Mouse (Mus musculus) limb, embryonic 14.5 days (tissue): ENCODE data around the gene Ryk. TPM values are rescaled to one million over a fixed set of nuclear protein-coding genes. Genes with fewer than 3 reads are reported as not detected.
"Not testable (repeated sequence)": the region's sequence is repeated elsewhere in the genome, so short reads cannot be mapped to it uniquely, and the experiment has no call there.

Experiments
- ATAC-seq: fragments of 200-750 bp; cut with Nextera tagmentation; 2 replicates; pipeline ENCODE4 v1.8.0; 2017; ENCODE audit warnings: low read depth, moderate number of reproducible peaks, moderate TSS enrichment; ENCODE audit not compliant: low FRiP score
- DNase-seq: peaks from one replicate; pipeline ENCODE4 v3.0.0-alpha.2; 2015; ENCODE audit warnings: low spot score
- H3K27ac ChIP-seq: fragments of 300-500 bp; sonication (generic); replicated peaks from 2 replicates; pipeline ENCODE4 v1.5.1; 2014; ENCODE audit warnings: low read depth, mild to moderate bottlenecking, low read length, moderate library complexity, mixed read lengths
- H3K27me3 ChIP-seq: fragments of 300-500 bp; sonication (generic); 2 replicates; pipeline ENCODE4 v1.6.1; 2014; ENCODE audit warnings: low read length, mixed read lengths; ENCODE audit not compliant: control insufficient read depth, insufficient read depth
- H3K36me3 ChIP-seq: fragments of 300-500 bp; sonication (generic); 2 replicates; pipeline ENCODE4 v1.6.1; 2014; ENCODE audit warnings: mild to moderate bottlenecking, low read length, moderate library complexity, mixed read lengths; ENCODE audit not compliant: control insufficient read depth, insufficient read depth
- H3K4me1 ChIP-seq: fragments of 300-500 bp; sonication (generic); 2 replicates; pipeline ENCODE4 v1.6.1; 2014; ENCODE audit warnings: antibody characterized with exemption, low read length, mixed read lengths; ENCODE audit not compliant: control insufficient read depth, insufficient read depth
- H3K4me2 ChIP-seq: fragments of 300-500 bp; sonication (generic); replicated peaks from 2 replicates; pipeline ENCODE4 v1.6.1; 2014; ENCODE audit warnings: low read depth, mild to moderate bottlenecking, low read length, moderate library complexity; ENCODE audit not compliant: severe bottlenecking
- H3K4me3 ChIP-seq: fragments of 300-500 bp; sonication (generic); replicated peaks from 2 replicates; pipeline ENCODE4 v1.5.1; 2014; ENCODE audit warnings: low read length
- H3K9ac ChIP-seq: fragments of 300-500 bp; sonication (generic); 2 replicates; pipeline ENCODE4 v1.6.1; 2014; ENCODE audit warnings: mild to moderate bottlenecking, low read depth, low read length, moderate library complexity; ENCODE audit not compliant: severe bottlenecking
- H3K9me3 ChIP-seq: fragments of 300-500 bp; sonication (generic); 2 replicates; pipeline ENCODE4 v1.6.1; 2016; ENCODE audit warnings: low read length; ENCODE audit not compliant: control insufficient read depth
- POLR2A ChIP-seq: fragments of 200-500 bp; IDR thresholded peaks from 2 replicates; pipeline ENCODE4 v1.8.0; 2012; ENCODE audit warnings: inconsistent platforms, mild to moderate bottlenecking, moderate library complexity, borderline replicate concordance; ENCODE audit not compliant: insufficient read depth, insufficient read length; ENCODE audit errors: extremely low read depth
- WGBS: fragments of 180-500 bp; shearing (Covaris S2); extraction: QIAGEN DNeasy Blood & Tissue Kit; methylation state at CpG from one replicate; pipeline ENCODE4 v1.1.7; 2014; 5-methylcytosine and 5-hydroxymethylcytosine counted together
- polyA plus RNA-seq, 2 experiments: library from polyadenylated mRNA; depleted of rRNA in 1 of 2; stranded (reverse) in 1 of 2; unstranded in 1 of 2; fragments of >200 nt; fragmentation: Nextera tagmentation in 1 of 2; extraction: Ambion mirVana in 1 of 2; gene quantifications; 2 replicates each; pipeline versions ENCODE4 v1.2.1 to v1.2.3; 2012 to 2014

Gene Ryk
- polyA plus RNA-seq, 2 experiments, result 37.5 to 79.8 TPM

DNA sequence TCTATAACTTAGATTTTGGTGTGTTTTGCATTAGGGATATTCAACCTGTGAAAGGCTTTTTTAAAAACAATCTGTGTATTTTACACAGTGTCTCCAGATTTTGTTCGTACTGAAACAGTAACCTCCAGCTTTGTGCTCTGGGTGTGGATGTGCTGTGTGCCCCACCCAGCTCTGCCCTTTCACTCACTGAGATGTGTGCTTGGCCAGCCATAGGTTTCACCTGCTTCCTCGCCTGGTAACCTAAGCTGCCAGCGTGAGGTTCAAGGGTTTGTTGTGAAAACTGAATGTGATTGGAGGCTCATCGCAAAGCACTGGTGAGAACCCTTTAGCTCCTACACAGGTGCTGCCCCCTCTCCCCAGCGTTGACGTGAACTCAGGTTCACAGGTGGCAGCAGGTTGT, 70.2 kb downstream of the Ryk start:
- H3K27me3 ChIP-seq, result no peaks in the 10 kb centered on the region
- ATAC-seq (no peak), DNase-seq (no peak)
- H3K36me3 ChIP-seq, result peaks cover 73% of the 10 kb centered on the region
- H3K4me2 ChIP-seq, result no peak overlapping the region
- no peaks in the 10 kb centered on the region for H3K9me3 ChIP-seq
- H3K4me1 ChIP-seq, result no peaks in the 10 kb centered on the region
- H3K4me3 ChIP-seq, result no peak overlapping the region
- H3K9ac ChIP-seq, result no peak overlapping the region
- H3K27ac ChIP-seq, result no peak overlapping the region
- 87% methylated on average over 6 of the region's 6 CpGs for WGBS
- no peak for TF ChIP-seq POLR2A

DNA sequence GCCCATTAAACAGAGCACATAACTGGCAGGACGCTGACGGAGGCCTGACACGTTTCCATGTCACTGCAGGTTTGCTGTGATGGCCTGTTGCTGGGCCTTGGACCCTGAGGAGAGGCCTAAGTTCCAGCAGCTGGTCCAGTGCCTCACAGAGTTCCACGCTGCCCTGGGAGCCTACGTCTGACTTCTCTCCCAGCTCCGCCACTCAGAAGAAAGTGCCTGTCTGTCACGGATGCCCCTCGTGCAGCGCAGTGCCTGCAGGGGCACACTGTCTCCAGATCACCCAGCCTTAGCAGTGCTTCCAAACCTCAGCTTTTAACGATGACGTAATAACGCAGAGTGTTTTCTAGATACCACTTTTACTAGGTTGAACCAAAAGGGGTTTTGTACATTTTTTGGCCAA, 72.1 kb downstream of the Ryk start:
- no peaks in the 10 kb centered on the region for H3K27me3 ChIP-seq
- no peak for TF ChIP-seq POLR2A
- H3K9me3 ChIP-seq, result no peaks in the 10 kb centered on the region
- no peak overlapping the region for H3K9ac ChIP-seq
- peaks cover 83% of the 10 kb centered on the region for H3K36me3 ChIP-seq
- no peak overlapping the region for H3K27ac ChIP-seq
- WGBS, result 83% methylated on average over 12 of the region's 12 CpGs
- no peaks in the 10 kb centered on the region for H3K4me1 ChIP-seq
- ATAC-seq (no peak), DNase-seq (no peak)
- no peak overlapping the region for H3K4me2 ChIP-seq
- H3K4me3 ChIP-seq, result no peak overlapping the region

DNA sequence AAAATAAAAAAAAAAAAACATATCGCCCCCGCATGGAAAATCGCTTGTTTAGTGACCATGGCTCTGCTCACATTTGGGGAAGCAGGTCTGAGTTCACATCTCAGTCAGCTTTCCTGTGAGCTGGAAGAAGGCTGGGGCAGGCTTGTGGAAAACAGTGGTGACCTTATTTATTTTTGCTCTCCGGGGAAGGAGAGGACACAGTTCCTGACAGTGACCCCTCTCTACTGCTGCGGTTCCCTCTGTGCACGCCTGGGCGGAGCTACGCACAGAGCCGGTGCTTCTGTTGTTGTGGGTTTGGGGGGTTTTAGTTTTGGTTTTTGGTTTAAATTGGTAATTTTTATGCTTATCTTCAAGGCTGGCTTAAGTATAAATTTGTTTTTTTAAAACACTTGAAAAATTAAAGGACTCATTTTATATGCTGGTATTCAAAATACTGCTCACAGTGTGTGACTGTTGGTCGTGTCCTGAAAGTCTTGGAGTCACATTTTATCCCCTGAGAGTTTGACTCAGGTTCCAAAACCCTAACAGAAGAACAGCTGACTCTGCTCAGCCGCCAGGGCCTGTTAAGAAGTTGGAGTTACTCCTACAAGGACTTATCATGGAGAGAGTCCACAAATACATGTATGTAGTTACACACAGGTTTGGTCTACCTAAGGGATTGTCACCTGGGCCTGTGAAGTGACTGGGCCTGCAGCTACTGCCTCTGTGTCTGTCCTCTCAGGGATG, 73.0 kb downstream of the Ryk start:
- Histone ChIP-seq H3K27ac (no peak overlapping the region), H3K27me3 (no peaks in the 10 kb centered on the region), H3K9me3 (no peaks in the 10 kb centered on the region), H3K9ac (no peak overlapping the region), H3K4me1 (no peaks in the 10 kb centered on the region), H3K4me2 (no peak overlapping the region), H3K36me3 (peaks cover 77% of the 10 kb centered on the region), H3K4me3 (no peak overlapping the region)
- no peak for TF ChIP-seq POLR2A
- ATAC-seq (no peak), DNase-seq (no peak)
- WGBS, result 91% methylated on average over 11 of the region's 11 CpGs

DNA sequence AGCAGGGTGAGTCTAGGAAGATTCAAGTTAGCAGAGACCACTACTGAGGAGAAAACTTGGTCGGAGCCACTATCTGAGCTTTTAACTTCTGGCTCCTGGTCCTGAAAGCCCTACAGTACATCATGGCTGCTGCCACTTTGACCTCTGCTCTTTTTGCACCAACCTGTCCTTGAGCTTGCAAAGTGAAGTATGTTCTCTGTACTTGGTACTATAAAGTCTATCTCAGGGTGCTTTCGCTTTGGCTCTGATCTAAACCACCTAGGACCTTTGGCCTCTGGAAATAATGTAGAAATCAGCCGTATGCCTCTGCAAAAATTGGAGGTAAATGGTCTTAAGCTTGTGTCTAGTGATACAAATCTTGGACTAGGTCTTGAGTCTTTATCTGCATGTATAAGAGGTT, 76.8 kb downstream of the Ryk start:
- Histone ChIP-seq H3K9me3 (no peaks in the 10 kb centered on the region), H3K4me2 (no peak overlapping the region), H3K4me3 (no peak overlapping the region), H3K36me3 (peaks cover 48% of the 10 kb centered on the region), H3K9ac (no peak overlapping the region), H3K4me1 (no peaks in the 10 kb centered on the region), H3K27ac (no peak overlapping the region), H3K27me3 (no peaks in the 10 kb centered on the region)
- DNase-seq, result no peak
- TF ChIP-seq POLR2A, result no peak
- WGBS, result 94% methylated on average over 3 of the region's 3 CpGs
- ATAC-seq, result no peak

DNA sequence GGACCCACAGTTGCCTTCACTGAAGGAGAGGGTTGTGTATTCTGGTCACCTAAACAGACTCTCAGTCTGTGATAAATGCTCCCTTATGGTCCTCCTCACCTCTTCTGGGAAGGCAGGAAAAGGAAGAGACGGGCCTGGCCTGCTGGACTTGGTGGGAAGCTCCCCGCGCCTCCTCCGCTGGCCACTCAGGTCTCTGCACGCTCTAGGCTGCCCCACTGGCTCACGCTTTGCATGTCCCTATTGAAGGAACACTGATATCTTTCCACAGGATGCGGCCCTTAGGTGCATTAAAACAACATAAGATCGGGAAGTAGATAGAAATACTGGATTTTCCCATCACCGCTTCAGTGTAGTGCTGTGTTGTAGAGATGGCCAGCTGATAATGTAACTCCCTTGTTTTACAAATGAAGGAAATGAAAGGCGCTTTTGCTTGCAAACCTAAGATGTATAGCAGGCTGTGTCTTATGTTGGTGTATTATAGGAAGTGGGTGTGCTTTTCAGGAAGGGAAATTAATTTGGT, 77.9 kb downstream of the Ryk start:
- ATAC-seq (no peak), DNase-seq (no peak)
- WGBS, result 95% methylated on average over 10 of the region's 10 CpGs
- no peaks in the 10 kb centered on the region for H3K4me1 ChIP-seq
- no peak overlapping the region for H3K4me2 ChIP-seq
- no peak overlapping the region for H3K4me3 ChIP-seq
- no peak for TF ChIP-seq POLR2A
- no peak overlapping the region for H3K27ac ChIP-seq
- H3K9ac ChIP-seq, result no peak overlapping the region
- no peaks in the 10 kb centered on the region for H3K27me3 ChIP-seq
- H3K36me3 ChIP-seq, result peaks cover 43% of the 10 kb centered on the region
- no peaks in the 10 kb centered on the region for H3K9me3 ChIP-seq

DNA sequence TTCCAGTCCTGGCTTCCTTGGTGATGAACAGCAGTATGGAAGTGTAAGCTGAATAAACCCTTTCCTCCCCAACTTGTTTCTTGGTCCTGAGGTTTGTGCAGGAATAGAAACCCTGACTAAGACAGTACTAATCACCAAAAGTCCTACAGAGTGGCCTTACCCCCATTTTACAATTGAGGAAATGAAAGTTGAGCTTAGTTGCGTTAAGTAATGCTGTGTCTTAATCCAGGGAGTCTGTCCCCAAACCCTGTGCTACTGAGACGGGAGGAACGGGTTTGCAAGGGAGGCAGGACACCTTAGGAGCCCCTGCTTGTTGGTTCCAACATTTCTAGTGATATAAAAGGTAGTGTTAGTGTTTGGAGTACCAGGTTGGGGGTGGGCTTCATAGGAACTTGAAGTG, 78.9 kb downstream of the Ryk start:
- WGBS, result 90% methylated on average over 3 of the region's 3 CpGs
- not testable (repeated sequence) for H3K4me2 ChIP-seq
- peaks cover 32% of the 10 kb centered on the region for H3K36me3 ChIP-seq

More for the DNA sequence above, 78.9 kb downstream of the Ryk start:
- not testable (repeated sequence) for H3K27me3 ChIP-seq, DNase-seq, ATAC-seq, H3K9ac ChIP-seq, H3K4me1 ChIP-seq, H3K9me3 ChIP-seq, H3K27ac ChIP-seq, H3K4me3 ChIP-seq
